Mouse (Mus musculus) kidney, adult 2 months (tissue): ENCODE measurements around the gene Efemp1.

Source experiments
- CTCF ChIP-seq: fragments of 200-500 bp; conservative IDR thresholded peaks from 2 replicates; pipeline ENCODE4 v1.5.1; 2011; ENCODE audit warnings: low read depth, mild to moderate bottlenecking, control low read depth, low read length, moderate library complexity, mixed read lengths; ENCODE audit not compliant: insufficient read depth, insufficient read length
- POLR2A ChIP-seq: fragments of 200-500 bp; IDR thresholded peaks from one replicate; pipeline ENCODE4 v1.6.1; 2011; ENCODE audit warnings: low read depth, low read length, control low read depth

DNA sequence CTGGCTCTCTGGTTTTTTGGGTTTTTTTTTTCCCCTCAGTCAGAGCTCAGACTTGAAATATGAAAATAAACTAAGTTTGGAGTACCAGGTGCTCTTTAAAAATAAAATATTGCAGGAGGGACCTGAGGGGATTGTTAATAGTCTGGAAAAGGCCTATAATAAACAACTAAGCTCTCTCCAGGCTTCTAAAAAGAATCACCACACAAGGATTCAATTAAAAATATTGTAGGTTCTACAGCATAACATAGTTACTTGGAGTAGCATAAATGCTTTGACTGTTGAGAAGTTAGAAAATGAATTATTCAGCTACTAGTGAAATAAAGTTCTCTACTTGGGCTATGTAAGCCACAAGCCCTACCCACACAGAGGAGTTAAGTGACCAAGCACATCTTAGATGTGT is 17.9 kb upstream of the Efemp1 start:
- no peak for TF ChIP-seq POLR2A
- no peak for TF ChIP-seq CTCF
